Mouse (Mus musculus) cortical plate, adult 2 months (tissue): Measurements from ENCODE around the gene Ralgps2.

Source experiments
- CTCF ChIP-seq: fragments of 200-500 bp; IDR thresholded peaks from 2 replicates; pipeline ENCODE4 v1.5.1; 2011; ENCODE audit warnings: mild to moderate bottlenecking, control low read depth, low read length; ENCODE audit not compliant: insufficient read depth; ENCODE audit errors: extremely low read depth
- POLR2A ChIP-seq: fragments of 200-500 bp; IDR thresholded peaks from 2 replicates; pipeline ENCODE4 v1.6.1; 2011; ENCODE audit warnings: mild to moderate bottlenecking, low read length, control low read depth; ENCODE audit not compliant: insufficient read depth; ENCODE audit errors: extremely low read depth

DNA sequence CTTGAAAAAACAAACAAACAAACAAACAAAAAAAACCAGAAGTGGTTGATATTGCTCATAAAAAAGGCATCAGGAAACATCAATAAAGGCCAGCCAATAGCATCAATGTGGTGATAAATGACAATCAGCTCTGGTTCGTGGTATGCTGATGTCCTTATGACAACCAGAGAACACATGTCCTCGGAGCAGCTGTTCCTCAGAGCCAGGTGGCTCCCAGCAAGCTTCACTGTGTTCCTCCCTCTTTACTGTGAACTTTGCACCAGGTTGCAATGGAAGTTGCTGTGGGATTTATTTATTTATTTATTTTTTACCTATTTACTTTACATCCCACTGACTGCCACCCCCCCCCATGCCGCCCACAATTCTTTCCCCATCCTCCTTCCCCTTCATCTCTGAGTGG is 17.9 kb upstream of the Ralgps2 start:
- TF ChIP-seq CTCF, result no peak
- no peak for TF ChIP-seq POLR2A
